Mouse (Mus musculus): ENCODE measurements around the gene Sv2c.

Sv2c gene

GRCm38 (mm10) chr13:96052755-96053154, 79.6 kb downstream of the Sv2c start:
- DNase-seq (ENCODE audit: low spot score in 2 of 2): no peak

GRCm38 (mm10) chr13:96045396-96045795, 87.0 kb downstream of the Sv2c start:
- DNase-seq (ENCODE audit: low spot score in 2 of 2): no peak

- DNase-seq (ENCODE audit: low spot score in 2 of 2): no peak
Observed at GRCm38 (mm10) chr13:96040275-96041042, 91.9 kb downstream of the Sv2c start.

GRCm38 (mm10) chr13:96039536-96039935, 92.8 kb downstream of the Sv2c start:
- no peak for DNase-seq (ENCODE audit: low spot score in 2 of 2)

- DNase-seq (ENCODE audit: low spot score in 2 of 2): peak; percentile 24 to 61
Observed at GRCm38 (mm10) chr13:96030368-96031223, 101.8 kb downstream of the Sv2c start.

GRCm38 (mm10) chr13:96023858-96024257, 108.5 kb downstream of the Sv2c start:
- DNase-seq (ENCODE audit: low spot score in 2 of 2): no peak

- no peak for DNase-seq (ENCODE audit: low spot score in 2 of 2)
Observed at GRCm38 (mm10) chr13:96015516-96015915, 116.9 kb downstream of the Sv2c start.

- no peak for DNase-seq (ENCODE audit: low spot score in 2 of 2)
Observed at GRCm38 (mm10) chr13:96010861-96011511, 121.4 kb downstream of the Sv2c start.

- DNase-seq (ENCODE audit: low spot score in 2 of 2): no peak
Observed at GRCm38 (mm10) chr13:96008975-96009374, 123.4 kb downstream of the Sv2c start.

GRCm38 (mm10) chr13:96008154-96008553, 124.2 kb downstream of the Sv2c start:
- DNase-seq (ENCODE audit: low spot score in 2 of 2): no peak

GRCm38 (mm10) chr13:96003539-96003938, 128.8 kb downstream of the Sv2c start:
- no peak for DNase-seq (ENCODE audit: low spot score in 2 of 2)

GRCm38 (mm10) chr13:96002475-96002874, 129.9 kb downstream of the Sv2c start:
- no peak for DNase-seq (ENCODE audit: low spot score in 2 of 2)

GRCm38 (mm10) chr13:95999396-95999795, 133.0 kb downstream of the Sv2c start:
- DNase-seq (ENCODE audit: low spot score in 2 of 2): no peak

- DNase-seq (ENCODE audit: low spot score in 2 of 2): no peak
Observed at GRCm38 (mm10) chr13:95997294-95997693, 135.1 kb downstream of the Sv2c start.

- DNase-seq (ENCODE audit: low spot score in 2 of 2): no peak
Observed at GRCm38 (mm10) chr13:95994705-95995703, 137.4 kb downstream of the Sv2c start.

GRCm38 (mm10) chr13:95988181-95988580, 144.2 kb downstream of the Sv2c start:
- DNase-seq (ENCODE audit: low spot score in 2 of 2): no peak

- DNase-seq (ENCODE audit: low spot score in 2 of 2): no peak
Observed at GRCm38 (mm10) chr13:95987147-95987546, 145.2 kb downstream of the Sv2c start.

GRCm38 (mm10) chr13:95986375-95986774, 146.0 kb downstream of the Sv2c start:
- no peak for DNase-seq (ENCODE audit: low spot score in 2 of 2)

- no peak for DNase-seq (ENCODE audit: low spot score in 2 of 2)
Observed at GRCm38 (mm10) chr13:95975225-95975624, 157.2 kb downstream of the Sv2c start.

GRCm38 (mm10) chr13:95974106-95974505, 158.3 kb downstream of the Sv2c start:
- DNase-seq (ENCODE audit: low spot score in 2 of 2): no peak

GRCm38 (mm10) chr13:95973368-95973958, 158.9 kb downstream of the Sv2c start:
- peak; percentile 34 to 62 for DNase-seq (ENCODE audit: low spot score in 2 of 2)
